Mouse (Mus musculus) heart, postnatal 10 days (tissue): ENCODE results near the gene Stim1. TPM values are rescaled to one million over a fixed set of nuclear protein-coding genes. Genes with fewer than 3 reads are reported as not detected.

ENCODE experiments used
- DNase-seq, 2 experiments: peaks; one replicate each; pipeline ENCODE4 v3.0.0; 2021
- intact Hi-C: fragments of 180-260 bp; cut with DNase I; formaldehyde crosslinking; loops from one replicate; pipeline ENCODE4 v1.15.1; 2025
- total RNA-seq, 2 experiments: library from RNA; stranded (reverse); gene quantifications; 2 replicates each; pipeline ENCODE4 v1.2.3; 2021

Gene Stim1
- total RNA-seq, 2 experiments from 2014 or later = 23.4 to 30.7 TPM

DNA sequence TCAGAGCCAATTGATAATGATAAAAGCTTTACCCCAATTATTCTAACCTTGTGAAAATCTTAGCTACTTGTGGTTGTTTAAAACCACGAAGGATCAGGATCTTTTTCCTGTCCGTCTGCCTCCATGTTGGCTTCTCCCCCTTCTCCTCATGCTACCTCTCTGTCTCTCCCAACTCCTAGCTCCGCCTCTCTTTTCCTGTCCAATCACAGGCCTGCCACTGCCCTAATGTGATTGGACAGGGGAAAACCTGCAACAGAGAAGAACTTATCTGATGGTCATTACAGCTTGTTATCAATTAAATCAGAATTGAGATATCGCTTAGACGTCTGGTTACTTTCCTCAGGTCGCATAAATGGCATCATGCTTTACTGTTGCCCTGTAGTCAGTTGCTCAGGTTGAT is 21.9 kb downstream of the Stim1 start:
- intact Hi-C loops = no loop called here
- DNase-seq = no peak

GRCm38 (mm10) chr7:102292228-102292627 is 24.6 kb downstream of the Stim1 start:
- intact Hi-C loops = no loop called here
- no peak for DNase-seq

DNA sequence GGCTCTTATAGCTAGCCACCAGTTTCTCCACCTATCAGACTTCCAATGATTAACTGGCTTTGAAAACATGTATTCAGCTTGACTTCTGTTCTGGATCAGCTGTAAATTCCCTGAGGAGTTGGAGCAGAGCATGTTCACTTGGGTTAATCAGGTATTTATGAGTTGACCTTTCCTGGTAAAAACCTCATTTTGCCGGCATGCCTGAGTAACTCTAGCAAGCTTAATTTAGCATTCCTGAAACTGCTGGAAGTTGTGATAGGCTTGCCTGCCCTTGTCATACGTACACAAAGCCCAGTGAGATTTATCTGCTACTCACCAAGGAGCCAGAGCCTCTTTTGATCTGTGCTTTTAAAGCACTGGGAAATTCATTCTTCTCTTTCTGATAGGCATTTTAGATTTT is 25.6 kb downstream of the Stim1 start:
- no peak for DNase-seq
- intact Hi-C loops = no loop called here

GRCm38 (mm10) chr7:102300761-102301160 is 33.2 kb downstream of the Stim1 start:
- no peak for DNase-seq
- intact Hi-C loops = no loop called here

GRCm38 (mm10) chr7:102302471-102302870 is 34.9 kb downstream of the Stim1 start:
- intact Hi-C loops = no loop called here

GRCm38 (mm10) chr7:102305596-102305995 is 38.0 kb downstream of the Stim1 start:
- peak; percentile 17 to 28 for DNase-seq

More at GRCm38 (mm10) chr7:102302471-102302870, 34.9 kb downstream of the Stim1 start:
- DNase-seq = no peak

DNA sequence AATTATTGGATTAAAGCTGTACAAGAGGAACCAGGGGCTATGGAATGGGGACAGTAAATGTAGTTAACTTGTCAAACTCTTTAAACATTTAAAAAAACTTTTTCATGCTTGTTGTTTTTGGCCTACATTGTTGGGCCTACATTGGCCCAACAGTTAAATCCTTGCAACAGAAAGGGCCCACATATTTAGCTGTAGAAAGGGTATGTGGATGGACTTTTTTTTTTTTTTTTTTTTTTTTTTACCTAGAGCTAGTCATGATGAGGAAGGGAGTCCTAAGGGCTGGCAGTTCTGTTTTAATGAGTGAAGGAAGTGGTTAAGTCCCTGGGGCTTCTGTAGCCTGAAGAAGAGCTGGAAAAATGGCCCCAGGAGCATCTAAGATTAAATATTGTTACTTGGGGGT is 42.7 kb downstream of the Stim1 start:
- intact Hi-C loops = no loop called here
- no peak for DNase-seq

More at GRCm38 (mm10) chr7:102305596-102305995, 38.0 kb downstream of the Stim1 start:
- intact Hi-C loops = no loop called here

GRCm38 (mm10) chr7:102310821-102311220 is 43.2 kb downstream of the Stim1 start:
- intact Hi-C loops = no loop called here
- no peak for DNase-seq

- no peak for DNase-seq
- intact Hi-C loops = no loop called here
Observed at GRCm38 (mm10) chr7:102312840-102313534, 45.4 kb downstream of the Stim1 start.

- DNase-seq = no peak
- intact Hi-C loops = no loop called here
Observed at GRCm38 (mm10) chr7:102313535-102313863, 45.9 kb downstream of the Stim1 start.

GRCm38 (mm10) chr7:102314107-102314506 is 46.5 kb downstream of the Stim1 start:
- intact Hi-C loops = no loop called here
- DNase-seq = no peak

- intact Hi-C loops = no loop called here
- DNase-seq = no peak
Observed at GRCm38 (mm10) chr7:102314908-102315307, 47.3 kb downstream of the Stim1 start.

DNA sequence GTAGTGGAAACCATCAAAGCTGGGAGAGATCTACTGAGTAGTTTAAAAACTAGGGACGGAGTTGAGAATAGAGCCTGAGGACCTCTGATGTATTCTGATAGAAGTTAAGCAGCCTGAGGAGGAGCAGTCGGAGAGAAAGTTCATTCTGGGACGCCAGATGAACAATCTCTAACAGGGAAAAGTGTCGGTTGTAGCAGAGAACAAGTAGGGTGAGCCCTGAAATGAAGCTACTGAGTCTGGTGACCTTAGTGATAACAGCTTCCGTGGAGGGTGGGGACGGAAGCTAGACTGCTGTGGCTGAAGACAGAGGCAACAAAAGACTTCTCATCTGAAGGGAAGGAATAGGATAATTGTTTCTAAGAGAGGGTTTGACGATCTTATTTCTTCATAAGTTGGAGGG is 47.8 kb downstream of the Stim1 start:
- DNase-seq = peak in 1 of 2 experiments; percentile 12
- intact Hi-C loops = no loop called here

- intact Hi-C loops = no loop called here
- no peak for DNase-seq
Observed at GRCm38 (mm10) chr7:102317583-102318168, 50.1 kb downstream of the Stim1 start.

DNA sequence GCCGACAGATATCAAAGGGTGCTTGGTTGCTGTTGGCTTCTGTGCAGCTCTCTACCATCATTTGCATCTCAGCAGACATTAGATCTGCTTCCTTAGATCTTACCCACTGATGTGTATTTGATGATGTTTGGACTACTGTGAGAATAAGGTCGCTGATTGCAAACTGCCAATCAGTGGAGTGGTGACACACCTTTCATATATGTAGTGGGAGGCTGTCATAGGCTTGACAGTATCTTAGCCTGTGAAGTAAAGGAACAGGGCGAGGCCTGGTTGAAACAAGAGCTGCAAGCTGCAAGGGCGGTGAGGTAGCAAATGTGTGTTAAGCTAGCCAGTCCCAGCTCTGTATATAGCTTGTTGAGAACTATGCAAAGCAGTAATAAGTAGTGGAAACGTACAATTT is 54.5 kb downstream of the Stim1 start:
- no peak for DNase-seq
- intact Hi-C loops = no loop called here

- intact Hi-C loops = no loop called here
- no peak for DNase-seq
Observed at GRCm38 (mm10) chr7:102326323-102326722, 58.7 kb downstream of the Stim1 start.

GRCm38 (mm10) chr7:102330270-102330669 is 62.7 kb downstream of the Stim1 start:
- intact Hi-C loops = no loop called here
- DNase-seq = no peak

DNA sequence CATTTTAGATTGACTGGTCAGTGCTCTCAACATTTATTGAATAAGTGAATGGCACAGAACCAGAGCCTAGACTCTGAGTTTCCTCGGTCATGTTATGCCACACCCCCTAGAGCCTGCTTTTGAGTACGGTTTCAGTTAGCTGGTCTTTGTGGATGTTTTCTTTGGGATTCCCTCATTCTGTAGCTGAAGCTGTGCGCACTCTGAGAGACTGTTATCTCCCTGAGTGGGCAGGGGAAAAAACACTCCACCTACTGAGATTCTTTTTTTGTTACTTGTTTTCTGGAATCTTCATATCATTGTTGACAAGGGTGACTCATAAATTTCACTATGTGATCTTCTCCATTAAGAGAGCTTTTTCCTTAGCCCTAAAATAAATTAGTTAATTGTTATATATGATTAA is 63.9 kb downstream of the Stim1 start:
- intact Hi-C loops = no loop called here
- no peak for DNase-seq

DNA sequence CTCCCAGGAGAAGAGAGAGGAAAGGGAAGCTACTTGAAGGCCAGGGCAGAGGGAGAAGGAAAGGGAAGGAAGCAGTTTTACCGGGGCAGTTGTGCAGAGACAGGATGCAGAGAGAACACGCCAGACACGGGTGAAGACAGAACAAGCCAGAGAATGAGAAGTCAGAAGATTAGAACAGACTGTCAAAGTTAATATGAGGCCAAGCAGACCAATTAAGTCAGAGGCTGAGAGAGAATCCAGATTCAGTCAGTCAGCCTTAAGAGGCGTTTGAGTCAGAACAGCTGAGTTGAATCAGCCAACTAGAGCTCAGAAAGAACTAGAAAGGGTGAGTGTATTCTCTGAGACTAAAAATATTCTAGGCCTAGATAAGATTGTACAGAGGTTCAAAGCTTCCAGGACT is 66.1 kb downstream of the Stim1 start:
- intact Hi-C loops = no loop called here
- DNase-seq = peak; percentile 23 to 43

GRCm38 (mm10) chr7:102337326-102337725 is 69.7 kb downstream of the Stim1 start:
- intact Hi-C loops = no loop called here
- DNase-seq = no peak

DNA sequence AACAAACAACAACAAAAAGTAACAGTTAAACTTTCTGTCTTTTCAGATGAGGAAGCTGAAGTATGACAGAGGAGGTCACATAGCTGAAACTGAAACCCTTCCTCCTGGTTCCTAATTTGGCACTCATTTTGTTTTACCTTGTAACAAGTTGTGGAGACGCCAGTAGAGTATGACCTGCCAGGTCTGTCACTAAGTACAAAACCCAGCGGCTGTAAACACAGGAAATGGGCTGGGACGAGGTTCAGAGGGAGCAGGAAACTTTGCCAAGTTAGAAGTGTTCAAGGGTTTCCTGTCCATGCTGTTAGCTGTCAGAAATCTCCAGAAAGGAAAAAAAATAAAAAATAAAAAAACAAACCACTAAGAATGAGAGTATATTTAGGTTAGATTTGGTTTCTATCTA is 70.3 kb downstream of the Stim1 start:
- peak; percentile 67 to 76 for DNase-seq
- intact Hi-C loops = loop anchor here (1.0 kb wide), 1 partner anchor 71 kb away; the partner anchor contains the start of gene Stim1

- DNase-seq = no peak
- intact Hi-C loops = loop anchor here (1.0 kb wide), 1 partner anchor 72 kb away; the partner anchor contains the start of gene Stim1
Observed at GRCm38 (mm10) chr7:102338956-102339355, 71.3 kb downstream of the Stim1 start.
